Mouse (Mus musculus): ENCODE measurements around the gene Polr2c. TPM values are rescaled to one million over a fixed set of nuclear protein-coding genes. Genes with fewer than 3 reads are reported as not detected.

The Polr2c gene
- total and polyA plus RNA-seq, 2 experiments from 2014 or later, result 112 to 121 TPM

DNA sequence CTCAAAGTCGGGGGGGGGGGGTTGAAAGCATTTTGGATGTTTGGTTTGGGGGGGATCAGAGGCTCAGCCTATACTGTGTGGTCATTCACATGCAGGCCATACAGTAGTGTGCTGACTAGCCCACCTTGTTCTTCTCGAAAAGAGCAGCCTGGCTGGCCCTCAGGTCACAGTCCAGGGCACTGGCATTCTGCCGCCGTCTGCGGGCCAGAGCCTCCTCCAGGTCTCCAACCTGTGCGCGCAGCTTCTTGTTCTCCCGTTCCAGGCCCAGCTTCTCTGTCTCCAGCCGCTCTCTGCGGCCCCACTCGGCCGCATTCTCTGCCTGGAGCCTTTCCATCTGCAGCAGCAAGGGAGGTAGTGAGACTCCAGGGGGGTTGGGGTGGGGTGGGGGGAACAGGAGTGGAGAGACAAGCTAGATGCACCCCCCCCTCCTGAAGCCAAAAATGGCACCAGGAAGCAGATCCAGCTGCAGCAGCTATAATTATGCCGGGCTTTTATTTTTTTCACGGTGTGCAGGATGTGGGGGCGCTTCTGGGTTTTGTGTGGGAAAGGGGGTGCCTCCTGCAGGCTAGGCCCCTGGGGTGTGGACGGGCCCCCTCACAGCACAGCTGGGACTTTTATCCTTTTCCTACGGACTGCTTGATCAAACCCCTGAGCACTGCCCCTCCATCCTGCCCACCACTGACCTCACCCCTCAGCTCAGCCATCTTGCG is 50.5 kb downstream of the Polr2c start:
- ATAC-seq (ENCODE audit: insufficient read depth, low read depth) (no peak), DNase-seq (ENCODE audit: low spot score) (no peak)
- Histone ChIP-seq H3K9ac (replicated peaks; ENCODE audit: low read depth, low read length) (no peak overlapping the region), H3K4me2 (ENCODE audit: low read depth, low read length) (no peak overlapping the region), H3K27me3 (ENCODE audit: control insufficient read depth, insufficient read depth, low read length) (no peaks in the 10 kb centered on the region), H3K36me3 (replicated peaks; ENCODE audit: control insufficient read depth, insufficient read depth, low read length) (peaks cover 44% of the 10 kb centered on the region), H3K27ac (ENCODE audit: low read depth) (peak overlapping the region; percentile 47; the same call in 1 of the 2 replicates), H3K4me3 (ENCODE audit: low read depth, low read length) (no peak overlapping the region), H3K9me3 (replicated peaks; ENCODE audit: control insufficient read depth, low read length) (no peaks in the 10 kb centered on the region), H3K4me1 (ENCODE audit: control insufficient read depth, insufficient read depth) (peaks cover 14% of the 10 kb centered on the region)
- peak; percentile 67; the same call in 1 of the 2 replicates for TF ChIP-seq EP300 (IDR thresholded peaks at IDR 0.05; ENCODE audit: low read depth)
- no peak for TF ChIP-seq CTCF (IDR thresholded peaks at IDR 0.05; ENCODE audit: low read depth)
- 71% methylated on average over 18 of the region's 18 CpGs for WGBS

- Histone ChIP-seq H3K4me1 (ENCODE audit: control insufficient read depth, insufficient read depth) (peaks cover 21% of the 10 kb centered on the region), H3K9ac (replicated peaks; ENCODE audit: low read depth, low read length) (no peak overlapping the region), H3K27ac (ENCODE audit: low read depth) (peak overlapping the region; percentile 23; the same call in 1 of the 2 replicates), H3K27me3 (ENCODE audit: control insufficient read depth, insufficient read depth, low read length) (no peaks in the 10 kb centered on the region), H3K36me3 (replicated peaks; ENCODE audit: control insufficient read depth, insufficient read depth, low read length) (peaks cover 45% of the 10 kb centered on the region), H3K4me2 (ENCODE audit: low read depth, low read length) (no peak overlapping the region), H3K4me3 (ENCODE audit: low read depth, low read length) (no peak overlapping the region), H3K9me3 (replicated peaks; ENCODE audit: control insufficient read depth, low read length) (no peaks in the 10 kb centered on the region)
- ATAC-seq (ENCODE audit: insufficient read depth, low read depth), result peak; percentile 31; the same call in 1 of the 2 replicates
- TF ChIP-seq CTCF (IDR thresholded peaks at IDR 0.05; ENCODE audit: low read depth) (peak; percentile 96), EP300 (IDR thresholded peaks at IDR 0.05; ENCODE audit: low read depth) (no peak)
- peak; percentile 89 for DNase-seq (ENCODE audit: low spot score)
- 7% methylated on average over 4 of the region's 4 CpGs for WGBS
Measured at GRCm38 (mm10) chr8:94908847-94909246, 51.6 kb downstream of the Polr2c start.

- DNase-seq (ENCODE audit: low spot score), result peak; percentile 45
- Histone ChIP-seq H3K27ac (ENCODE audit: low read depth) (no peak overlapping the region), H3K36me3 (replicated peaks; ENCODE audit: control insufficient read depth, insufficient read depth, low read length) (peaks cover 21% of the 10 kb centered on the region), H3K4me1 (ENCODE audit: control insufficient read depth, insufficient read depth) (peaks cover 28% of the 10 kb centered on the region), H3K9ac (replicated peaks; ENCODE audit: low read depth, low read length) (no peak overlapping the region), H3K4me2 (ENCODE audit: low read depth, low read length) (peak overlapping the region; percentile 60), H3K9me3 (replicated peaks; ENCODE audit: control insufficient read depth, low read length) (no peaks in the 10 kb centered on the region), H3K4me3 (ENCODE audit: low read depth, low read length) (peak overlapping the region; percentile 33), H3K27me3 (ENCODE audit: control insufficient read depth, insufficient read depth, low read length) (no peaks in the 10 kb centered on the region)
- peak; percentile 31 for ATAC-seq (ENCODE audit: insufficient read depth, low read depth)
- 25% methylated on average over 74 of the region's 77 CpGs for WGBS
- no peak for TF ChIP-seq EP300 (IDR thresholded peaks at IDR 0.05; ENCODE audit: low read depth)
- peak; percentile 60 for TF ChIP-seq CTCF (IDR thresholded peaks at IDR 0.05; ENCODE audit: low read depth)
Measured at GRCm38 (mm10) chr8:94913061-94913660, 55.9 kb downstream of the Polr2c start.

DNA sequence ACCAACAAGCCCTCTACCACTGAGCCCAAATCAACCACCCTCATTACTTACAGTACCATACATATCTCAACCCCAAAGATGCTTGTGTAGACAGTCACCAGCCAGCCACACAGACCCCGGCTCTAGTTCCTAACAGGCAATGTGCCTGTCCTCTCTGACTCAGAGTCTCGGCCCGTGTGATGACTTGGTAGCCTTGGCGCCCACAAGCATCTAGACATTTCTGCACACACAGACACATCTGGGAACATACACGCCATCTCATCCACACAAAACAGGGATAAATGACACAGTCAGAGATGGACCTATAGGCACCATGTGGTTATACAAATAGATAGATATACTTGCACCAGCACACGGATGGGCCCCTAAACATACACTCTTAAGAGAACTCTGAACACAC is 57.0 kb downstream of the Polr2c start:
- H3K9me3 ChIP-seq (replicated peaks; ENCODE audit: control insufficient read depth, low read length), result no peaks in the 10 kb centered on the region
- no peak overlapping the region for H3K9ac ChIP-seq (replicated peaks; ENCODE audit: low read depth, low read length)
- 58% methylated on average over 6 of the region's 6 CpGs for WGBS
- no peak overlapping the region for H3K27ac ChIP-seq (ENCODE audit: low read depth)
- H3K27me3 ChIP-seq (ENCODE audit: control insufficient read depth, insufficient read depth, low read length), result no peaks in the 10 kb centered on the region
- peaks cover 19% of the 10 kb centered on the region for H3K36me3 ChIP-seq (replicated peaks; ENCODE audit: control insufficient read depth, insufficient read depth, low read length)
- TF ChIP-seq CTCF (IDR thresholded peaks at IDR 0.05; ENCODE audit: low read depth), result no peak
- no peak for TF ChIP-seq EP300 (IDR thresholded peaks at IDR 0.05; ENCODE audit: low read depth)
- no peak overlapping the region for H3K4me2 ChIP-seq (ENCODE audit: low read depth, low read length)
- no peak for ATAC-seq (ENCODE audit: insufficient read depth, low read depth)
- DNase-seq (ENCODE audit: low spot score), result no peak
- H3K4me3 ChIP-seq (ENCODE audit: low read depth, low read length), result no peak overlapping the region
- peaks cover 28% of the 10 kb centered on the region for H3K4me1 ChIP-seq (ENCODE audit: control insufficient read depth, insufficient read depth)

GRCm38 (mm10) chr8:94914701-94915101 is 57.5 kb downstream of the Polr2c start:
- peak; percentile 47 for DNase-seq (ENCODE audit: low spot score)
- Histone ChIP-seq H3K4me3 (ENCODE audit: low read depth, low read length) (no peak overlapping the region), H3K4me1 (ENCODE audit: control insufficient read depth, insufficient read depth) (peaks cover 28% of the 10 kb centered on the region), H3K27ac (ENCODE audit: low read depth) (peak overlapping the region; percentile 41; the same call in 1 of the 2 replicates), H3K9me3 (replicated peaks; ENCODE audit: control insufficient read depth, low read length) (no peaks in the 10 kb centered on the region), H3K27me3 (ENCODE audit: control insufficient read depth, insufficient read depth, low read length) (no peaks in the 10 kb centered on the region), H3K36me3 (replicated peaks; ENCODE audit: control insufficient read depth, insufficient read depth, low read length) (peaks cover 19% of the 10 kb centered on the region), H3K4me2 (ENCODE audit: low read depth, low read length) (peak overlapping the region; percentile 21), H3K9ac (replicated peaks; ENCODE audit: low read depth, low read length) (no peak overlapping the region; the same call in 1 of the 2 replicates)
- TF ChIP-seq EP300 (IDR thresholded peaks at IDR 0.05; ENCODE audit: low read depth) (no peak), CTCF (IDR thresholded peaks at IDR 0.05; ENCODE audit: low read depth) (no peak)
- 18% methylated on average over 3 of the region's 3 CpGs for WGBS
- no peak for ATAC-seq (ENCODE audit: insufficient read depth, low read depth)
